Mouse (Mus musculus) T-helper 17 cell (primary cell): ENCODE data around the gene Olfr1411.

Experiments
- in situ Hi-C, 2 experiments: fragments of 300-600 bp; cut with MboI, MseI; formaldehyde crosslinking; loops; 1 replicate in 1 of 2; 2 replicates in 1 of 2; pipeline ENCODE4 v1.15.1; 2025; ENCODE audit warnings: high pct_unique_total_duplicates in 2 of 2

Olfr1411 gene

GRCm38 (mm10) chr1:92637501-92638172 lies 43.4 kb downstream of the Olfr1411 start:
- in situ Hi-C loops, result loop anchor here in 1 of 2 experiments (5.0 to 25.0 kb wide), 3 partner anchors 875 to 1225 kb away; partner anchors contain the start of genes Farp2 and Hes6

- in situ Hi-C loops, result loop anchor here in 1 of 2 experiments (5.0 to 25.0 kb wide), 3 partner anchors 874 to 1226 kb away; partner anchors contain the start of genes Farp2 and Hes6
These were observed 44.0 kb downstream of the Olfr1411 start for GRCm38 (mm10) chr1:92638181-92638580.

- in situ Hi-C loops, result loop anchor here in 1 of 2 experiments (5.0 to 25.0 kb wide), 3 partner anchors 874 to 1226 kb away; partner anchors contain the start of genes Farp2 and Hes6
These were observed 44.5 kb downstream of the Olfr1411 start for GRCm38 (mm10) chr1:92638736-92639135.

- in situ Hi-C loops, result loop anchor here in 1 of 2 experiments (5.0 to 25.0 kb wide), 4 partner anchors 192 to 1228 kb away; partner anchors contain the start of genes Farp2, Gpc1 and Hes6
These were observed 46.2 kb downstream of the Olfr1411 start for GRCm38 (mm10) chr1:92640393-92640792.

GRCm38 (mm10) chr1:92641514-92642272 lies 47.5 kb downstream of the Olfr1411 start, which contains the start of gene Cops9:
TSS of gene Cops9 (minus strand) at chr1:92641985.
- in situ Hi-C loops, result loop anchor here in 1 of 2 experiments (5.0 to 25.0 kb wide), 4 partner anchors 191 to 1229 kb away; partner anchors contain the start of genes Farp2, Gpc1 and Hes6

- in situ Hi-C loops, result loop anchor here in 1 of 2 experiments (5.0 to 25.0 kb wide), 4 partner anchors 189 to 1231 kb away; partner anchors contain the start of genes Farp2, Gpc1 and Hes6
These were observed 49.5 kb downstream of the Olfr1411 start for GRCm38 (mm10) chr1:92643691-92644090.

GRCm38 (mm10) chr1:92644916-92645315 lies 50.7 kb downstream of the Olfr1411 start:
- in situ Hi-C loops, result loop anchor here in 1 of 2 experiments (5.0 to 25.0 kb wide), 4 partner anchors 187 to 1233 kb away; partner anchors contain the start of genes Farp2, Gpc1 and Hes6

GRCm38 (mm10) chr1:92646111-92646510 lies 51.9 kb downstream of the Olfr1411 start:
- in situ Hi-C loops, result loop anchor here in 1 of 2 experiments (10.0 to 25.0 kb wide), 3 partner anchors 571 to 1234 kb away; partner anchors contain the start of genes Farp2 and Hes6

GRCm38 (mm10) chr1:92646601-92647000 lies 52.4 kb downstream of the Olfr1411 start:
- in situ Hi-C loops, result loop anchor here in 1 of 2 experiments (10.0 to 25.0 kb wide), 3 partner anchors 572 to 1234 kb away; partner anchors contain the start of genes Farp2 and Hes6

GRCm38 (mm10) chr1:92647026-92647425 lies 52.8 kb downstream of the Olfr1411 start:
- in situ Hi-C loops, result loop anchor here in 1 of 2 experiments (10.0 to 25.0 kb wide), 3 partner anchors 572 to 1235 kb away; partner anchors contain the start of genes Farp2 and Hes6
